Mouse (Mus musculus) layer of hippocampus, adult 18-20 months (tissue): ENCODE results near the gene Fam129b. TPM values are rescaled to one million over a fixed set of nuclear protein-coding genes. Genes with fewer than 3 reads are reported as not detected.

Experiments
- DNase-seq, 2 experiments: peaks; one replicate each; pipeline ENCODE4 v3.0.0; 2022; ENCODE audit warnings: low spot score in 2 of 2
- total RNA-seq, 2 experiments: library from RNA; stranded (reverse); gene quantifications; 2 replicates each; pipeline ENCODE4 v1.2.3; 2021

Fam129b gene
- total RNA-seq, 2 experiments from 2014 or later = 18.0 to 21.1 TPM

DNA sequence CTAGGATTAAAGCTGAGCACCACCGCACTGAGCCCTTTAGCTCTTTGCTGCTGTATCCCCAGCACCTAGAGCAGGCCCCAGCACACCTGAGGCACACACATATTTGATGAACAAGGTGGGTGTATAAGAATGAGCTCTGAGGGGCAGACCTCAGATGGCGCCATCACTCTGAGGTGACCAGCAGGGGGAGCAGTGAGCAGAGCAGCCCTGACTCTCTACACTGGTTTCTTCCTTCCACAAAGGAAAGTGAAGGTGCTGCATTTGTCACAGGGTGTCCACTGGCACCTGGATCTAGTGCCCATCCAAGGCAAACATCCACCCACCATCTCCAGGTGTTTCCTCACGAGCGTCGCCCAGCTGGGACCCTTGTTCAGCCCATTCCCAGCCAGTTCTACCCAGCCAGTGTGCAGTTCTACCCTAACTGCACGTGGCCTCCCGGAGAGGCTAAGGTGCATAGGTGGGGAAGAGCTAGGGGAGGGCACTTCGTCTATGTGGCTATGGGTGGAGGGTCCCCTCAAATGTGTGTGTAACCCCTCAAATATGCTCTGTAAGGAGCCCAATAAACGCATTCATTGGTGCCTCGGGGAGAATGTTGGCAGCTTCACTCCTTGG is 16.8 kb upstream of the Fam129b start:
- DNase-seq = peak in 1 of 2 experiments; percentile 58

GRCm38 (mm10) chr2:32859622-32860012 is 16.3 kb upstream of the Fam129b start:
- no peak for DNase-seq

GRCm38 (mm10) chr2:32860799-32861198 is 15.1 kb upstream of the Fam129b start:
- no peak for DNase-seq

DNA sequence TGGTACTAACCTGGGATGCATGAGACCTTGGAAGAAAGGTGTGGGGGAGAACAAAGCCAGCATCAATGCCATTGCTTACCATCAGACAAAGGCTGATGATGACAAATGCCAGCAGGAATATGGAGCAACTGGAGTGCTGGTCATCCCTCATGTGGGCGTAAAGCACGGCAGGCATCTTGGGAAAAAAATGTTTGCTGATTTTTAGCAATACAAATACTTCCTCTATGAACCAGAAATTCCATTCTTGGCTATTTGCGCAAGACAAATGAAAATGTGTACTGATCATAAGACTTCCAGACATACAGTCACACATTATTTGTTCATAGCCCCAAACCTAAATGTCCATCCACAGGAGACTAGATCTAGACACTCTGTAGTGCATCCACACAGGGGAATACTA is 12.6 kb upstream of the Fam129b start:
- DNase-seq = no peak

- no peak for DNase-seq
Observed at GRCm38 (mm10) chr2:32864755-32865154, 11.2 kb upstream of the Fam129b start.

- DNase-seq = no peak
Observed at GRCm38 (mm10) chr2:32867354-32867753, 8.6 kb upstream of the Fam129b start.

DNA sequence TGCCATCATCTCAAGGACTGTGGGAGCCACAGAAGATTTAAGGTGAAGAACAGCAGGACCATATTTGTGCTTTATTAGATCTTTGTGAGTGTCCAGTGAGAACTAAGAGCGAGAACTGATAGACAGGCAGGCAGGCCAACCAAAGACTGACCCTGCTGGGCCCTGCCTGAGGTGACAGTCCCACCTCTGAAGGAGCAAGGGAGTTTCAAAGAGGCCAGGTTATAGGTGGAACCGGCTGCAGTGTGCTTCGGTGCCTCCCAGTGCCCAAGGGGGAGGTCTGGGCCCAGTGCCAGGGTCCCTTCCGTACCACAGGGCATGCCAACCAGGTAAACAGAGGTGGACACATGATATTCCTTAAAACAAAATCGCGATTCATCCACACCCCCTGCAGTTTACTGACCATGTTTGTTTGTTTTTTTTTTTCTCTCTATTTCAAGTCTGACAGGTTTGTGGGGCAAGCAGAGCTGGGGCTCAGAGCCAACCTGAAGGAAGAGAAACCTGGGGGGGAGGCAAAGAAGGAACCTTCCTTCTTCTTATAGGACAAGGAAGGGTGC is 6.1 kb upstream of the Fam129b start:
- no peak for DNase-seq

DNA sequence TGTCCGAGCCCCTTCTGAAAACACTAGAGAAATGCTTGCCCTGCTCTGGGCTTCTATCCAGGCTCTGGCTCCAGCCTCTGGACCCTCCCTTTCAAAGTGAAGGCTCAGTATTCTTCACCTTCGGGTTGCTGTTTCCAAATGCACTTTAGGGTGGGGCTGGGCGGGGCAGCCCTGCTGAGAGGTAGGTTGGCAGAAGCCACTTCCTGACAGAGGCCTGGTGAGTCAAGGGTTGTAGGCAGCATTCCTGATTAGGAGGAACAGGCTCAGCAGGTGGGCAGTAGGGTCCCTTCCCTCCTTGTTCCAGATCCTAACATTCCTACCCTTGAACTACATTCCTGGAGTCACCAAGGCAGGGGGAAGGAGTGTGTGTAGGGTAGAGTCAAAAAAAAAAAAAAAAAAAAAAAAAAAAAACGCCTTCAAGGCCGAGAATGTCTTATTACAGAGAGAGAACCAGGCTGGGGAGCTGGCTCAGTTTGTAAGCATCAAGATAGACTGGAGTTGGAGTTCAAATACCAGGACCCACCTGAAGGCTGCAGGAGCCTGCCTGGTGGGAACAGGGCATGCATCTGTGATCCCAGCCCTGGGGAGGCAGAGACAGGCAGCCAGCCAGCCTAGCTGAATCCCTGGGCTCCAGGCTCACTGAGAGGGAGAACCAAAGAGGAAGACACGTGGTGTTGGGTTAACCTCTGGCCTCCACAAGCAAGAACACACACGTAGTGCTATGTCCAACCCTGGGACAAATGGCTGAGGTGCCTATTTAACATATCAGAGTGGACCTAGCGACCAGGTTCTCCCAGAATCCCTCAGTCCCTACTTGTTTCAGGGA is 5.4 kb upstream of the Fam129b start:
- no peak for DNase-seq

DNA sequence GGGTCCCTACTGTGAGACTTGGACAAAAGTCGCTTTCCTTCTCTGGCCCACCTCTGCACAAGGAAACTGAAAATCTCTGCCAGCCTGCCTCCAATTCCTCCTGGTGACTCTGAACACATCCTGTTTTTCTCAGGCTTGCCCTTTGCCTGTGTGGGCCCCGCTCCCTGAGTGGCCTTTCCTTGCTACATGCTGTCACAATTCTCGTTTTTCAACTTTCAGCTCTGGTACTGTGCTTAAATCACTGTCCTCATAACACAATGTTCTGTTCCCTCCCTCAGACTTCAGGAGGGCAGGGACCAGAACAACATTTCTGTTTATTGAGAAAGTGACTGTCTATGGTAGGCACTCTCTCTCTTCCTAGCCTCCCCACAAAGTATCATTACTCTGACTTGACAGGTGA is 1.8 kb upstream of the Fam129b start:
- DNase-seq = no peak

DNA sequence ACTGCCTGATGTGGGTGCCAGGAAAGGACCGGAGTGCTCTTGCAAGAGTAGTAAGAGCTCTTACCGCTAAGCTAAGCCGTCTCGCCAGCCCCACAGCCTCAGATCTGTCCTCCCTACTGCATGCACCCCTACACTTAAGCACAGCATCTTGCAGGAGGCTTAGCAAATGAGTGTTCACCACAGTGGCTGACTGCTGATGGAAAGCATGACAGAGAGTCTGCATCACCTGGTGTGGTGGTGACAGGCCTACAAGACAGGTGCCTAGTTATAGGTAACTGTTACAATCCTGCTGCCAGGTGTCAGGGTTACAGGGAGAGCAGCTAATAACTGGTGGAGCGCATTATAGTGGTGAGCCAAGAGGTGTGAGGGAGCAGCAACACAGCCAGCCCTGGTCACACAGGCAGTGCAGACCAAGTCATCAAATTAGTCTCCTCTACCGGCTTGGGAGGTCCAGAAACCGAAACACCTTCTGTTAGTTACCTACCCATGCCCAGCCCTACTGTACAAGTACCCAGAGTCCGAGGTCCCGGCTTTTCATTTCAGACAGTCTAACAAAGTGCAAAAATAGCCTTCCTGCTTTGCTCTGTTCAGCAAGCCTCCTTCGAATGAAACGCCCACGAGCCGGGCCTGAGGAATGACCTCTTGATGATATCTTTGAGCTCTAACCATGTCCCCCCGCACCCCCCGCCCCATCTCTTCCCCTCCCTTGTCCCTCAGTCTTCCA is 801 bp upstream of the Fam129b start:
- no peak for DNase-seq

- no peak for DNase-seq
Observed at GRCm38 (mm10) chr2:32876490-32877302, 782 bp downstream of the Fam129b start.

- DNase-seq = no peak
Observed at GRCm38 (mm10) chr2:32877303-32877702, 1.4 kb downstream of the Fam129b start.

DNA sequence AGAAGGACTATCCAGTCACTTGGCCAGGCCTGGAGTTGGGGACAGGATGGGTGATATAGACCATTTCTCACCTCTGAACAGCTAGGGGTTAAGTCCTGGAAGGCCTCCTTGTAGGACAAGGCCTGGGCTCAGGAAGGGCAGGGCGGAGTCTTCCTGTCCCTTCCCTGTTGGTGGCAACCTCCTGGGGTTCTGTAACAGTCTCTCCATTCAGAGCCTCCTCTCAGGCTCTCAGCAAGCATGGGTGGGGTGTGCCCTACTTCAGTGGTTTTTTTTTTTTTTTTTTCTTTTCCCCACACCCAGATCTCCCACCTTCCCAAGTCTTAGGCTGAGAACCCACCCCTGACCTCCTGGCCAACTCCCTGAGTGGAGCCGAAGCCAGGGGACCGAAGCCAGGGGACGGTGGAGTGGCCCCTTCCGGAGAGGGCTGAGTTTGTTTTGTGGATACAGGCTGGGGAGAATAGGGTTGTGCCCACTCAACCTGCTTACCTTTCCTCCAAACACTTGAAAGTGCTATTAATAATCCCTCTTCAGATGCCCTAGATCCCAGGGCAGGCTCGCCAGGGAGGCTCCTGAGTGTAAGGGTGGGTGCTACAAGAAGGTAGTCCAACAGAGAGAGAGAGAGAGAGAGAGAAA is 2.0 kb downstream of the Fam129b start:
- no peak for DNase-seq

DNA sequence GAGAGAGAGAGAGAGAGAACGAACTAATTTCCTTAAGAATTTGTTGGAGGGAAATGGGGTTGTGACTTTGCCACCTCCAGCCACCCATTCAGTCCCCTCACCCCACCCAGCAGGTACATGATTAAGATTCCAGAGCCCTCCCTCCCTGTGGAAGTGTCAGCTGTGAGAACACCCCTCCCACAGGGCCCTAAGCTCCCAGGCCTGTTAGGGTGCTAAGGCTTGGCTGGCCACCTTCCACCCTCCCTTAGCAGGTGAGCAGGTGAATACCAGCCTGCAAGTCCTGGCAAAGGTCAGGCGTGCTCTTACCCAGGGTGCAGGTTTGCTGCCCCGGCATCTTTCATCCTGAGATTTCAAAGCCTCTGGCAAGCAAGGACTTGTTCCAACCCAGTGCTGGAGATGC is 2.5 kb downstream of the Fam129b start:
- DNase-seq = no peak

DNA sequence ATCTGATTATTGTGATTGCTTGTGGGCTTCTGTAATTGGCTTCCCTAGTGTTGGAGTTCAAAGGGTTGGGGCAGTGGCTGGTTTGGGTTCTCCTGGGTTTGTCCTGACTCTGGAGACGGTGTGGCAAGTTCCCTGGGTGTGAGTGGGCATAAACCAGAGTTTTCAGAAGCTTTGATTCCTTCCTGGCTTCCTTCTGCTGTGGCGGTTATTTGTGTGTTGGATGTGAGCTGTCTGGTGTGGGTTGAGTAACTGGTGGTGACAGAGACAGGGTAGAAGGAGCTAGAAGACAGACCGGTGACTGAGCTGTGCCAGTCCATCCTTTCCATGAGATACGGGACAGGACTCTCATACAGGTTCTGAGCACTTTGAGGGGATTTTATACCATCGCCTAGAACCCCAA is 3.7 kb downstream of the Fam129b start:
- no peak for DNase-seq

GRCm38 (mm10) chr2:32881054-32881453 is 5.1 kb downstream of the Fam129b start:
- DNase-seq = no peak

DNA sequence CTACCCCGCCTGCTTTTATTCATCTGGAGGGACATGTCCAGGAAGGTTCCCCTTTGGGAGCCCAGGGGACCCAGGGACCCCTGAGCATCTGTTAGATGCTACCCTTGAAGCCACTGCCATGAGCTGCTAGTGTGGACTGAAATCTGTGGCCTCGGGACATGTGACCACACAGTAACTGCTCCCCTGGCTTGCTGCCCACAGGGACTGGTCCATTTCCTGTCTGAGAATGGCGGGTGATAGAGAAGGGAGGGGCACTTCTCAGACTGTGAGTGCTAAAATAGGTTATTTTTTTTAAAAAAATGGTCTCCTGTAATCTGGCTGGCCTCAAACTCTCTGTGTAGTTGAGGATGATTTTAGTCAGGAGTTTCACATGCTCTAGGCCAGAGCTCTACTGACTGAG is 5.8 kb downstream of the Fam129b start:
- no peak for DNase-seq

DNA sequence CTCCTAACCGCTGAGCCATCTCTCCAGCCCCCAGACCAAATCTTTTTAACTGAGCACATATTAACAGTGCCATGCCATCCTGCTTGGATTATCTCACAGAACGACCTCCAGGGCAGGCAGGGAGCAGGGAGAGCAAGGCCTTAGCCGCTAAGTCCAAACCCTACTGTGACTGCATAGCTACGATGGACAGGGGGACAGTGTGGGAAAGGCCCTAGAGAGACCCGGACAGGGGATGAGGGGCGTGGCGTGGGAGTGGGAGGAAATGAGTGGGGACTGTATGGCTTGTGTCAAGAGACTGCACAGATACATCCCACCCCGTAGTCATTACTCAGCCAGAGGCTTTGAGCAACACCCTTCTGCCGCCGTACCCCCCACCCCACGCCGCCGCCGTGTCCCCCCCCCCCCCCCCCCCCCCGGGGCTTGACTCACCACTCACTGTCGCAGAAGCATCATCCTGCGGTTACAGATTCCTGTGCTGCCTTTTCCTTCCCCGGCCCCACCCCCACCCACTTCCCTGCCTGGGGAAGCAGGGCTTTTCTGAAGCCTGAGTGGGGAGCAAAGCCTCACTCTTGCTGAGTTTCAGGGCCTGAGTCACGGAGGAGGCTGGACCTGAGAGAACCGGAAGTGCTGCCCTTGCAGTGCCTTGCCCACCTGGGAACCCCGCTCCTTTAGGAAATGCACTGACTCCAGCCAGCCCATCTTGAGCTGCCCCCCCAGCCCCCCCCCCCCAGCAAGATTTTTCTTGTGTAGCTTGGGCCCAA is 6.5 kb downstream of the Fam129b start:
- DNase-seq = no peak

DNA sequence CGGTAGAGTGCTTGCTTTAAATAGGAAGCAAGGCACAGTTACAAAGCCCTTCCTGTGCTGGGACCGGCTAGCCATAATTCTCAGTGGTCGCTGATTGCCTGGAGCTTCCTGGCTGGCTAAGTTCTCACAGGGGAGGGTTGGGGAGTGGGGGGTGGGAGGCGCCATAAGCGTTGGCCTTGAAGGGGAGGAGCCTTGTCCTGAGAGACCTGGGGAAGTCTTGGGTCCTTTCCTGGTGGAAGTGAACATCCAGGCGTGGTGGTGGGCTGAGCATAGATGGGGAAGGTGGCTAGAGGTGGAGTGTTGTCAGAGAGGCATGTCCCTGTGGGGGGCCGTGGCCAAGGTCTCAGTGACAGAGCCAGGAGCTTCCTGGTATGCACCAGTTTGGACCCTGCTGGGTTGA is 8.8 kb downstream of the Fam129b start:
- no peak for DNase-seq

GRCm38 (mm10) chr2:32888029-32888428 is 12.1 kb downstream of the Fam129b start:
- no peak for DNase-seq
